Mouse (Mus musculus) right cerebral cortex, postnatal 25 days (tissue): Measurements from ENCODE around the gene Samm50.
A peak's percentile ranks its signal among the peaks of the same experiment; 100 is the strongest.

ENCODE experiments used
- DNase-seq: peaks from one replicate; pipeline ENCODE4 v3.0.0; 2022

Gene Samm50

GRCm38 (mm10) chr15:84241520-84241919, 49.5 kb downstream of the Samm50 start:
- no peak for DNase-seq

- DNase-seq, result no peak
Measured at GRCm38 (mm10) chr15:84245104-84245503, 53.1 kb downstream of the Samm50 start.

GRCm38 (mm10) chr15:84246195-84246594, 54.2 kb downstream of the Samm50 start:
- no peak for DNase-seq

GRCm38 (mm10) chr15:84247309-84247708, 55.3 kb downstream of the Samm50 start:
- DNase-seq, result no peak

- no peak for DNase-seq
Measured at GRCm38 (mm10) chr15:84251227-84251626, 59.2 kb downstream of the Samm50 start.

GRCm38 (mm10) chr15:84252645-84253044, 60.6 kb downstream of the Samm50 start:
- no peak for DNase-seq

GRCm38 (mm10) chr15:84253757-84254156, 61.7 kb downstream of the Samm50 start:
- DNase-seq, result no peak

GRCm38 (mm10) chr15:84254387-84254786, 62.3 kb downstream of the Samm50 start:
- no peak for DNase-seq

GRCm38 (mm10) chr15:84256254-84256850, 64.3 kb downstream of the Samm50 start:
- no peak for DNase-seq

GRCm38 (mm10) chr15:84256864-84257263, 64.8 kb downstream of the Samm50 start:
- DNase-seq, result no peak

GRCm38 (mm10) chr15:84258602-84259355, 66.7 kb downstream of the Samm50 start:
- no peak for DNase-seq

- DNase-seq, result peak; percentile 79
Measured at GRCm38 (mm10) chr15:84260123-84260822, 68.2 kb downstream of the Samm50 start.

- no peak for DNase-seq
Measured at GRCm38 (mm10) chr15:84262630-84263029, 70.6 kb downstream of the Samm50 start.

GRCm38 (mm10) chr15:84263573-84263972, 71.5 kb downstream of the Samm50 start:
- no peak for DNase-seq

GRCm38 (mm10) chr15:84265141-84265540, 73.1 kb downstream of the Samm50 start:
- no peak for DNase-seq

- DNase-seq, result no peak
Measured at GRCm38 (mm10) chr15:84266290-84266689, 74.2 kb downstream of the Samm50 start.
